Mouse (Mus musculus): Measurements from ENCODE around the gene Gm10718.
"Not testable (repeated sequence)": the region's sequence is repeated elsewhere in the genome, so short reads cannot be mapped to it uniquely, and the experiment has no call there.

The Gm10718 gene

GRCm38 (mm10) chr9:3017108-3017507 lies 6.2 kb upstream of the Gm10718 start, which contains the start of gene Gm10719:
Gm10719 (plus strand) TSS chr9:3017408.
- not testable (repeated sequence) for H3K4me1 ChIP-seq (replicated peaks; ENCODE audit: low read depth, low read length); H3K36me3 ChIP-seq (ENCODE audit: insufficient read depth, low read length); H3K27me3 ChIP-seq (ENCODE audit: insufficient read depth, low read length); H3K4me3 ChIP-seq (replicated peaks; ENCODE audit: low read length); H3K9me3 ChIP-seq (ENCODE audit: low read length)

- not testable (repeated sequence) for H3K27me3 ChIP-seq (ENCODE audit: insufficient read depth, low read length); H3K4me1 ChIP-seq (replicated peaks; ENCODE audit: low read depth, low read length); H3K9me3 ChIP-seq (ENCODE audit: low read length); H3K4me3 ChIP-seq (replicated peaks; ENCODE audit: low read length); H3K36me3 ChIP-seq (ENCODE audit: insufficient read depth, low read length)
Observed at GRCm38 (mm10) chr9:3018944-3019343, 4.4 kb upstream of the Gm10718 start.

GRCm38 (mm10) chr9:3019835-3020727 lies 3.3 kb upstream of the Gm10718 start:
- not testable (repeated sequence) for H3K36me3 ChIP-seq (ENCODE audit: insufficient read depth, low read length); H3K27me3 ChIP-seq (ENCODE audit: insufficient read depth, low read length); H3K4me1 ChIP-seq (replicated peaks; ENCODE audit: low read depth, low read length); H3K4me3 ChIP-seq (replicated peaks; ENCODE audit: low read length); H3K9me3 ChIP-seq (ENCODE audit: low read length)

- H3K4me3 ChIP-seq (replicated peaks; ENCODE audit: low read length); H3K4me1 ChIP-seq (replicated peaks; ENCODE audit: low read depth, low read length); H3K36me3 ChIP-seq (ENCODE audit: insufficient read depth, low read length); H3K9me3 ChIP-seq (ENCODE audit: low read length); H3K27me3 ChIP-seq (ENCODE audit: insufficient read depth, low read length): not testable (repeated sequence)
Observed at GRCm38 (mm10) chr9:3022316-3023008, 885 bp upstream of the Gm10718 start.

GRCm38 (mm10) chr9:3023985-3024648 lies 770 bp downstream of the Gm10718 start:
- not testable (repeated sequence) for H3K36me3 ChIP-seq (ENCODE audit: insufficient read depth, low read length); H3K4me3 ChIP-seq (replicated peaks; ENCODE audit: low read length); H3K27me3 ChIP-seq (ENCODE audit: insufficient read depth, low read length); H3K4me1 ChIP-seq (replicated peaks; ENCODE audit: low read depth, low read length); H3K9me3 ChIP-seq (ENCODE audit: low read length)

- H3K36me3 ChIP-seq (ENCODE audit: insufficient read depth, low read length); H3K9me3 ChIP-seq (ENCODE audit: low read length); H3K4me3 ChIP-seq (replicated peaks; ENCODE audit: low read length); H3K27me3 ChIP-seq (ENCODE audit: insufficient read depth, low read length); H3K4me1 ChIP-seq (replicated peaks; ENCODE audit: low read depth, low read length): not testable (repeated sequence)
Observed at GRCm38 (mm10) chr9:3024912-3025467, 1.6 kb downstream of the Gm10718 start, which contains the start of gene Gm10717. Gm10717 (plus strand) TSS chr9:3025417.

- H3K27me3 ChIP-seq (ENCODE audit: insufficient read depth, low read length); H3K4me3 ChIP-seq (replicated peaks; ENCODE audit: low read length); H3K36me3 ChIP-seq (ENCODE audit: insufficient read depth, low read length); H3K9me3 ChIP-seq (ENCODE audit: low read length); H3K4me1 ChIP-seq (replicated peaks; ENCODE audit: low read depth, low read length): not testable (repeated sequence)
Observed at GRCm38 (mm10) chr9:3025653-3026052, 2.3 kb downstream of the Gm10718 start.

GRCm38 (mm10) chr9:3026136-3026535 lies 2.8 kb downstream of the Gm10718 start:
- not testable (repeated sequence) for H3K4me3 ChIP-seq (replicated peaks; ENCODE audit: low read length); H3K4me1 ChIP-seq (replicated peaks; ENCODE audit: low read depth, low read length); H3K9me3 ChIP-seq (ENCODE audit: low read length); H3K27me3 ChIP-seq (ENCODE audit: insufficient read depth, low read length); H3K36me3 ChIP-seq (ENCODE audit: insufficient read depth, low read length)

GRCm38 (mm10) chr9:3026741-3027140 lies 3.4 kb downstream of the Gm10718 start:
- not testable (repeated sequence) for H3K4me1 ChIP-seq (replicated peaks; ENCODE audit: low read depth, low read length); H3K9me3 ChIP-seq (ENCODE audit: low read length); H3K4me3 ChIP-seq (replicated peaks; ENCODE audit: low read length); H3K27me3 ChIP-seq (ENCODE audit: insufficient read depth, low read length); H3K36me3 ChIP-seq (ENCODE audit: insufficient read depth, low read length)

- not testable (repeated sequence) for H3K27me3 ChIP-seq (ENCODE audit: insufficient read depth, low read length); H3K36me3 ChIP-seq (ENCODE audit: insufficient read depth, low read length); H3K4me3 ChIP-seq (replicated peaks; ENCODE audit: low read length); H3K4me1 ChIP-seq (replicated peaks; ENCODE audit: low read depth, low read length); H3K9me3 ChIP-seq (ENCODE audit: low read length)
Observed at GRCm38 (mm10) chr9:3027200-3027599, 3.9 kb downstream of the Gm10718 start.

GRCm38 (mm10) chr9:3029276-3030000 lies 6.1 kb downstream of the Gm10718 start:
- H3K4me1 ChIP-seq (replicated peaks; ENCODE audit: low read depth, low read length); H3K9me3 ChIP-seq (ENCODE audit: low read length); H3K27me3 ChIP-seq (ENCODE audit: insufficient read depth, low read length); H3K4me3 ChIP-seq (replicated peaks; ENCODE audit: low read length); H3K36me3 ChIP-seq (ENCODE audit: insufficient read depth, low read length): not testable (repeated sequence)

GRCm38 (mm10) chr9:3030677-3031318 lies 7.5 kb downstream of the Gm10718 start:
- not testable (repeated sequence) for H3K36me3 ChIP-seq (ENCODE audit: insufficient read depth, low read length); H3K27me3 ChIP-seq (ENCODE audit: insufficient read depth, low read length); H3K4me3 ChIP-seq (replicated peaks; ENCODE audit: low read length); H3K4me1 ChIP-seq (replicated peaks; ENCODE audit: low read depth, low read length); H3K9me3 ChIP-seq (ENCODE audit: low read length)

GRCm38 (mm10) chr9:3034299-3034698 lies 11.0 kb downstream of the Gm10718 start, which contains the start of gene Gm17535:
Gm17535 (plus strand) TSS chr9:3034599.
- not testable (repeated sequence) for H3K36me3 ChIP-seq (ENCODE audit: insufficient read depth, low read length); H3K9me3 ChIP-seq (ENCODE audit: low read length); H3K27me3 ChIP-seq (ENCODE audit: insufficient read depth, low read length); H3K4me3 ChIP-seq (replicated peaks; ENCODE audit: low read length); H3K4me1 ChIP-seq (replicated peaks; ENCODE audit: low read depth, low read length)

Measured in E14TG2a.4 (cell line).